Mouse (Mus musculus): ENCODE measurements around the gene Micu1.
"Not testable (repeated sequence)": the region's sequence is repeated elsewhere in the genome, so short reads cannot be mapped to it uniquely, and the experiment has no call there.

Gene Micu1

DNA sequence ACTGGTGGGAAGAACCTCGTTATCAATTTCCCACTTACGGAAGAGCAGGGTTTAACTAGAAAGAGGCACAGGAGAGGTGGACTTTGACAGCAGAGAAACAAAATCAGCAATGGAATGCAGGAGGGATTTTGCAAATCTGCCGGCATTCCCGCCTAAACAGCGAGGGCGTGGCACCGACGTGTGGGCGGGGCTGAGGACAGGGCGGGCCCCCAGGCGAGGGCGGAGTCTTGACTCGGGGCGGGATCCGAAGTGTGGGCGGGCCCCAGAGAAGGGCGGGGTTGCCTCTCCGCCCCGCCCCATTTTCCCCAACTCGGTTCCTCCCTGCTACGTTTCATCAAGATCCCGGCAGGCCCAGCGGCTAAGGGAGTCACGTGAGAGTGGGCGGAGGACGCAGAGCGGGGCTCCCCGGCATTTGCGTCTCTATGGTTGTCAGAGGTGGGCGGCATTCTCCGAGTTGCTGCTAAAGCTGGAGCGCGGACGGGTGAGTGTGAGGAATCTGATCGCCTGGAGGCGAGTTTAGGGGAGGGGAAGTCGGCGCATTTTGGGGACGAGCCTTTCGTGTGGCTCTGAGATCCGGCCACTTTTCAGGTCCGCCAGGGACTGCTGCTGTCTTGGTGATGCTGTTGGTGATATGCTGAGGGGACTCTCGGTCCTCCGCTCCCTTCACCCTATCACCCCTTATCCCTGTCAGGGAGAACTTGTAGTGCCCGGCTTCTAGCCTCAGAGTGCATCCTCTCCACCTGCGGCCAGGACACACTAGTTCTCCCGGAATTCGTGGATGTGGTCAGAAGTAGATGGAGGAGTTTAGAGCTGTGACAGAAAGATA, at the start of gene Micu1:
Gene Micu1 (plus strand): TSS at position 271 of the 826 bp plus-strand sequence.
- DNase-seq, result peak; percentile 98

DNA sequence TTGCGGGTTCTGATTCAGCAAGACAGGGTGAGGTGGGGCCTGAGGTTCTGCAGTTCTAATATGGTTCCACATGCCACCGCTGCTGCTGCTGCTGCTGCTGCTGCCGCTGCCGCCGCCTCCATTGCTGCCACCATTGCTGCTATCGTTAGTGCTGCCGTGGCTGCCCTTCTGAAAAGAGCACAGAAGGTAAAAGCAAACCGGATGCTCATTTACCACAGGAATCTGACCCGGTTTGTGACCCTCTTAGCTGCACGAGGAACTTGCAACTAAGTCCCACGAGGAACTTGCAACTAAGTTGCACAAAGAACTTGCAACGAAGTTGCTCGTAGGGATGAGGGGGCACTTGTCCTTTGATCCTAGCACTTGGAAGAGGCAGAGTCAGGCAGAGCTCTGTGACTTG, 45.5 kb upstream of the Micu1 start:
- no peak for DNase-seq

GRCm38 (mm10) chr10:59664765-59665164, 37.5 kb upstream of the Micu1 start:
- no peak for DNase-seq

DNA sequence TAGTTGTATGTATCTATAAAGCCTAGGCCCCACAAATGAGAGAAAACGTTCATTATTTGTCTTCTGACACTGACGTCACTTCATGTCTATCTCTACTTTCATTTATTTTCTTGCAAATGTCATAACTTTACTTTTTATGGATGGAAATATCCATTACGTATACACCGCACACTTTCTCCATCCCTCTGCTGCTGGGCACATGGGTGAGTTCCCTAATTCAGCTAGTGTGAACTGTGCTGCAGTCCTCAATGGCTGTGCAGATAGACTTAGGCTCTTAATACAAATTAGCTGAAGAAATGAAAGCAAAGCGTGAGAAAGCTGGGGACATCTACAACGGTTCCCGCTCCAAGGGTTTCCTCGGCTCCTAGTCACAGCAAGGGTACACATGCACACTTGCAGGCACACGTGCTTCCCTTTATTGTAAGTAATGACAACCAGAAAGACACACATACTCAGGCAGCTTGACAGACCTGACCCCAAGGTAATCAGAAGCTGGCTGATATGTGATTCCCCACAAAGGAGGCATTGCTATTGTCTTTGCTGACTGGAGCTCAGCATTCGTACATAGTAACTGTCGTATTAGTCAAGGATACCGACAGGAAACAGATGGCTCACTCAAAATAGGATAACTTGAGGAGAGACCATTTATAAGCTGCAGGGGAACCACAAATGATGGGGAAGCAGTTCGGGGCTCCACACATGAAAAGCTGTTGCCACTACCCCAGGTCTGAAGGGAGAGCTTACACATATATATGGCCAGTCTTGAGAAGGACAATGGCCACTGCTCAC, 36.6 kb upstream of the Micu1 start:
- DNase-seq, result no peak

DNA sequence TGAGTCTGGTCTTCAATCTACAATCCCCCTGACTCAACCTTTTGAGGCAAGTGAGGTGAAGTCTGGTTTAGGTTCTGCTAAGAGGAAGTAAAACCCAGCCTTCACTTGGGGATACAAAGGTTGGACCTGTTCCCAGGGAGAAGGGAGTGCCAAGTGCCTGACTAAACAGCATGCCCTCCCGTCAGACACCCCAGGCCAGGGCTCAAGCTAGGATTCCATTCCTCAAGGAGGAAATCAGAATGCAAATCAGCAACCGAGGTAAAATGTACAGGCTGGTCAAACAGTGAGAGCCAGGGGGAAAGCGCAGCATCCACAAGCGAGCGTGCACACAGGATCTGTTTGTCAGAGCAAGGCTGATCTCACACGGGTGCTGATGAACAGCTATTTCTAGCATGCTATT, 34.9 kb upstream of the Micu1 start:
- DNase-seq, result peak; percentile 35

- no peak for DNase-seq
These were observed 33.8 kb upstream of the Micu1 start for GRCm38 (mm10) chr10:59668491-59668890.

DNA sequence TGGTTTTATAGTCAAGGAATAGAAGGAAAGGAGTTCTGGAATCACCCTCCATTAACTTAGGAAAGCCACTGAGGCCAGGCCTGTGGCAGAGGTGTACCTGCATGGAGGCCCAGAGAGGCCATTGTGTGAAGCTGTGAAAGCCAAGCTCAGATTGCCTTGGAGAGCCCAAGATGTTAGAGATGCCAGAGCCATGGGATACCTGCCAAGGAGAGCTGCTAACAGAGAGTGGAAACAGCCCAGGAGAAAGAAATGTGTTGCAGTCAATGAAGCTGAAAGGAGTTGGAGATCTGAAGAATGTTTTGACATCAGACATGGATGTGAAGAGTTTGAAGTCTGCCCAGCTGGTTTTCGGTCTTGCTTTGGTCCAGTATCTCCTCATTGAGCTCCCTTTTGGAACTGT, 24.4 kb upstream of the Micu1 start:
- no peak for DNase-seq

DNA sequence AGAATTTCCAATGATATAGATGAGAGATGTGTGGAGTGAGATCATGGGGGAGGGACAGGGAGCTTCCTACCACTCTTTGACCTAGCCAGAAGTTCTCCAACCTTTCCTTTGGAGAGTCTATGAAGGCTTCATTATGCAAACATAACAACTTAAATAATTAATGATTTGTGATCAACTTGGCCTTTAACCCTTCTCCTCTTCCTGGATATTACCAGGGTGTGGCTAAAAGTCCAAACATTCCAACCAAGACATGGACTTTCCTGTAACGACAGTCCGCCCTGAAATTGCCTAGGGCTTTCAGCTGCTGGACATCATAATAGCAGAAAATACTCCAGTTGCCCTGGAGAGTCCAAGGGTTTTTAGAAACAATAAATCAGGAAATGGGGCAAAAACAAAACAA, 23.1 kb upstream of the Micu1 start:
- no peak for DNase-seq

DNA sequence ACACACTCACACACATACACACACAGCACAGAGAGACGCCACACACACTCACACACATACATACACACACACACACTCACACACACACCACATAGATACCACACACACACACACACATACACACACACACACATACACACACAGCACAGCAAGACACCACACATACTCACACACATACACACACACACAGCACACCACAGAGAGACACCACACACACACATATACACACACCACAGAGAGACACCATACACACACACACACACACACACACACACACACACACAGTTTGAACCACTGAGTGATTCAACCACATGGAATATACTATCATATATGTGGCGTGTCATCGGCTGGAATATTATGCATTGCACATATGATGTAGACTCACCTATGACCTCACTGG, 16.7 kb upstream of the Micu1 start:
- DNase-seq, result not testable (repeated sequence)

DNA sequence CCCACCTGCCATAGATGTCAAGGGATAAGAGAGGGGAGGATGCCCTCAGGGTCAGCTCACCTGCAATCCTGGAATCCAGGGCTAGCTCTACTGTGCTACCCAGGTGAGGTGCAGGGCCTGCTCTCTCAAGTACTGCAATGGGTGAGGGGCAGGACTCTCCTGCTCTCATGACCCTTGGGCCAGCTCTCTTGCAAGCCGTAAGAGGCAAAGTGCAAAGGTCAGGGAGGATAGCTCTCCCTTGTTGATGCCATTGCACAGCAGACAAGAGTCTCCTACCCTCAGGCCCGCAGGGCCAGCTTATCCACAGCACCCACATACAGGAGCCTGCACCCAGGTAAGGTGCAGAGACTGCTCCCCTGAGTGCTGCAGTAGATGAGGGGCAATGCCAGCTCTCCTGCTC, 15.2 kb upstream of the Micu1 start:
- peak; percentile 45 for DNase-seq

GRCm38 (mm10) chr10:59689836-59690235, 12.4 kb upstream of the Micu1 start:
- DNase-seq, result no peak

DNA sequence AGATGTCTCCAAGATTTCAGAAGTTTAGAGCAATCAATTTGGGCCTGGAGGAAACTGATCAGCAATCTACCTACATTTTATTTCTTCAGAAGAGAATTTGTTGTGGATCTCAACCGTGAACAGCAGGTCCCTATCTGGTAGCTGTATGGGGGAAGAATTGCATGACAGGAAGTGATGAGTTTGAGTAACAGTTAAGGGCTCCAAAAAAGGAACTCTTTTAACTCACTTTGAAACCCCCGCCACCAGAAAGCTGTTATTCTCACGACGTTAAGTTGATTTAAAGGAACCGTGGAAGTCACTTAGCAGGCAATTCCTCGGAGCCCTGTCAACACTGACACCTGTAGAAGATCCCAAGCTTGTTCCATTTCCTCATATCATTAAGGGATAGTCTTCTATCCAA, 9.8 kb upstream of the Micu1 start:
- DNase-seq, result no peak

DNA sequence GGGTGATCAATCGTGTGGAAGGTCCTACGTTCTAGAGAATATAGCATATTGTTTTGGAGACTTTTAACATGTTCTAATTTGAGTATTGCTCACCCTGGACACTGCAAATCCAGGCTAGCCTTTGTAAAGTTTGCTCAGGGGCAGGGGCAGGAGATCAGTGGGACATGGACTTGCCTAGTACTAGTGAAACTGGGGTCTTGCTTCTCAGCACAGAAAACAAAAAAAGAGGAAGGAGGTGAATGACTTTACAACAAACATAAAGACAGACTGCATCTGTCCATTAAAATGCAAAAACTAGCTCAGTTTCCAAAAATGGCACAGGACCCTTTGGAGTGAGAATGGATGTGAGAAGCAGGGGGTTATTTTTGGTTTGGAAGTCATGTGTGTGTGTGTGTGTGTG, 8.2 kb upstream of the Micu1 start:
- no peak for DNase-seq

DNA sequence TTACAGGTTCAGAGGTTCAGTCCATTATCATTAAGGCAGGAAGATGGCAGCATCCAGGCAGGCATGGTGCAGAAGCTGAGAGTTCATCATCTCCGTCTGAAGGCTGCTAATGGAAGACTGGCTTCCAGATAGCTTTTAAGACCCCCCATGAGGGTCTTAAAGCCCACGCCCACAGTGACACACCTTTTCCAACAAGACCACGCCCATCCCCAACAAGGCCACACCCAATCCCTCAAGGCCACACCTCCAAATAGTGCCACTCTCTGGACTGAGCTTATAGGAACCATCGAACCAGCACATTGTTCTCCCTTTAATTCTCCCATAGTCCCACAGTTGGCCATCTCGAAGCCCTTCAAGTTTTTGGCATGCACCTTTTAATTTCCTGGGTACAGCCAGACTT, 2.8 kb upstream of the Micu1 start:
- no peak for DNase-seq

DNA sequence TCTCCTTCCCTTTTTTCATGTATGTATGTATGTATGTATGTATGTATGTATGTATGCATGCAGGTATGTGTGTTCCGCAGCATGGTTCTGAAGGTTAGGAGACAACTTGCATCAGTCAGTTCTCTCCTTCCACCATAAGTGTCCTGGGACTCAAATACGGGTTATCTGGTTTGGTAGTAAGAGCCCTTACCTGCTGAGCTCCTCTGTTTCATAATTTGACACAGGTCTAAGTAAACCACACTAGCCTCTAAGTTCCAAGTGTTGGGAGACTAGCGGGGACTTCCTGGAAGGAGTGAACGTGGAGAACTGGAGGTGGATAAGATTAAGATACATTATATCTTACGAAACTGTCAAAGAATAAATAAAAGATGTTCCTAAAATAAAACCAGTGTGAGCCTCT, 472 bp upstream of the Micu1 start:
- no peak for DNase-seq

DNA sequence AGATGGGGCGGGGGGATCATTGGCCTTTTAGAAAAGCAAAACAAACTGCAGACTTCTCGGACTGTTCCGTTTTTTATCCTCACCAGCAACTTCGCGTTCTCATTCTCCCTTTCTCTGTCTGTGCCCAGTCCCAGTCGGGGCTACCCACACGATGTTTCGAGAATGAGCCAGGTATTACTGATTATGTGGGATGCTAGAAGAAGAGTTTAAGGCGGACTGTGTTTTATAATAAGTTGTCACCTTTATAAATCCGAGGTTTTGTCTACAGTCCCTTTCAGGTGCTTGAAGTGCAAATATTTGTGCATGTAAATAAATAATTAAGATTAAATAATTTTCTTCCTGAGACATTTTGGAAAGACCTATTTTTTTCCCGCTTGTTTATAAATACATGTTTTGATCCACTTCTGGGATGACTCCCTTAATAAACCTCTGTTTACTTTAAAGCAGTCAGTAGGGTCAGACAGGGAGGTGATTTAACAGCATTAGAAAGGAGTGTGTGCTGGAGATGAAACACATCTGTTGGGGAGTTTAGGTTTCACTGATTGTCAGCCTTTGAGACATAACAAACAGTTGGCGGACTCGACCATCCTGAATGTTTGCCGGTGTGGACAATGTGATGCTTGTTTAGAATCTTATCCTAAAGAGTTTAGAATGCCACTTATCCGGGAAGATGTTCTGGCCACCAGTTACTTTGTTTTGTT, 933 bp downstream of the Micu1 start:
- no peak for DNase-seq

DNA sequence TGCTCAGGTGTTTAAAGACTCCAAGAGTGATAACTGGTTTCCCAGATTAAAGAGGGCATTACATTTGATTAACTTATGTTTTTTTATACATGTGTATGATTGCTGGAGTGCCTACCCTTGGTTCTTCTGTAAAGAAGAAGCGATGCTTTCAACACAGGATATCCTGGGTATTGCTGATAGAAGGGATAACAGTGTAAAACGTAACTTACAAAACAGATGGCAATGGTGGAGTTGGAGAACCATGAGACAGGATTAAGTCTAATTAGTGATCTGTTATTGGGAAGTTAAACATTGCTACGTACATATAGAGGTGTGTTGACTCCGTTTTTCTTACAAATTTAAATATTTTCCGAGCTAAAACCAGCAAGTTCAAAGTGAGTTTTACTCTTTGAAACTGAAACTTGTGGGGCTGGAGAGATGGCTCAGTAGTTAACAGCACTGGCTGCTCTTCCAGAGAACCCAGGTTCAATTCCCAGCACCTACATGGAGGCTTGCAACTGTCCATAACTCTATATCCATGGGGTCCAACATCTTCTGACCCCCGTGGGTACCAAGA, 4.8 kb downstream of the Micu1 start:
- DNase-seq, result no peak

GRCm38 (mm10) chr10:59707595-59707994, 5.3 kb downstream of the Micu1 start:
- DNase-seq, result no peak

DNA sequence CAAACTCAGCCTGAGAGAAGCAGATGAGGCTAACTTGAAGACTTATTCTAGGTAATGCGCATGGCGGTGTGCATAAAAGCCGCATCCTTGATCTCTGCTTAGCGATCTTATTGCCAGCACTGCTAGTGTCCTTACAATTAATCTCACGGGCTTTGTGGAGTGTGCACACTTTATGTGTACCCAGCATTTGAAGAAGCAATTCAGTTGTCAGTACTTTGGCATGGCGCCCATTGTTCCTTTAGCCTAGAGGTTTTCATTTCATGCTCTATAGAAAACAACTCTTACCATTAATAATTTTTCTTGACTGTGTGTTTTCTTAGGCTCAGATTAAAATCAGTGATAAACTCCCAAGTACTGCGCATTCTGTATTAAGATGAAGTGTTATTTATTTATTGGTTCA, 7.0 kb downstream of the Micu1 start:
- DNase-seq, result no peak

DNA sequence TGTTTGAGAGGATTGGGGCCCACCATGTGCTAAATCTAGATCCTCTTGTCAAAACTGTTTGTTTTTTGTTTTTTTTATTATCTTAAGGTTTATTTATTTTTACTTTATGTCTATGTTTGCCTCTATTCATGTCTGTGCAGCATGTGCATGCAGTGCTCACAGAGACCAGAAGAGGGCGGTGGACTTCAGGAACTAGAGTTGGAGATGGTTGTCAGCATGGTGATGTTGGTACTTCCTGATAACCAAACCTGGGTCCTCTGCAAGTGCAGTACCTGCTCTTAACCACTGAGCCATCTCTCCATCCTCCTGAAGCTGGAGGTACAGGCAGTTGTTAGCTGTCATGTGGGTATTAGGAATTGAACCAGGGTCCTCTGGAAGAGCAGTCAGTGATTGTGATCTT, 8.0 kb downstream of the Micu1 start:
- no peak for DNase-seq

- no peak for DNase-seq
These were observed 9.8 kb downstream of the Micu1 start for GRCm38 (mm10) chr10:59712062-59712461.

GRCm38 (mm10) chr10:59720017-59720416, 17.7 kb downstream of the Micu1 start:
- no peak for DNase-seq

- DNase-seq, result no peak
These were observed 19.3 kb downstream of the Micu1 start for GRCm38 (mm10) chr10:59721555-59721954.

Data from kidney, adult 9 months (tissue).